Mouse (Mus musculus) heart, embryonic 11.5 days (tissue): ENCODE measurements around the gene Bik. TPM values are rescaled to one million over a fixed set of nuclear protein-coding genes. Genes with fewer than 3 reads are reported as not detected.

Experiments
- ATAC-seq: fragments of 200-750 bp; cut with Nextera tagmentation; replicated peaks from 2 replicates; pipeline ENCODE4 v1.8.0; 2017; ENCODE audit warnings: moderate library complexity; ENCODE audit not compliant: insufficient number of reproducible peaks, low FRiP score, low TSS enrichment
- H3K27ac ChIP-seq: fragments of 300-500 bp; sonication (generic); 2 replicates; pipeline ENCODE4 v1.5.1; 2014; ENCODE audit warnings: mild to moderate bottlenecking, low read depth, low read length
- H3K27me3 ChIP-seq: fragments of 300-500 bp; sonication (generic); 2 replicates; pipeline ENCODE4 v1.6.1; 2014; ENCODE audit warnings: mild to moderate bottlenecking, low read length, mixed read lengths; ENCODE audit not compliant: control insufficient read depth, insufficient read depth
- H3K36me3 ChIP-seq: fragments of 300-500 bp; sonication (generic); 2 replicates; pipeline ENCODE4 v1.6.1; 2014; ENCODE audit warnings: mild to moderate bottlenecking, low read length, moderate library complexity, mixed read lengths; ENCODE audit not compliant: control insufficient read depth, insufficient read depth
- H3K4me1 ChIP-seq: fragments of 300-500 bp; sonication (generic); 2 replicates; pipeline ENCODE4 v1.6.1; 2014; ENCODE audit warnings: low read length; ENCODE audit not compliant: control insufficient read depth, insufficient read depth
- H3K4me2 ChIP-seq: fragments of 300-500 bp; sonication (generic); 2 replicates; pipeline ENCODE4 v1.6.1; 2014; ENCODE audit warnings: mild to moderate bottlenecking, moderate library complexity
- H3K4me3 ChIP-seq: fragments of 300-500 bp; sonication (generic); 2 replicates; pipeline ENCODE4 v1.5.1; 2014; ENCODE audit warnings: low read depth, low read length
- H3K9ac ChIP-seq: fragments of 300-500 bp; sonication (generic); 2 replicates; pipeline ENCODE4 v1.6.1; 2014; ENCODE audit warnings: mild to moderate bottlenecking, low read depth, low read length, moderate library complexity
- H3K9me3 ChIP-seq: fragments of 300-500 bp; sonication (generic); replicated peaks from 2 replicates; pipeline ENCODE4 v1.6.1; 2016; ENCODE audit warnings: low read length; ENCODE audit not compliant: control insufficient read depth
- WGBS: fragments of 180-500 bp; shearing (Covaris S2); extraction: QIAGEN DNeasy Blood & Tissue Kit; methylation state at CpG from one replicate; pipeline ENCODE4 v1.1.7; 2014; ENCODE audit not compliant: insufficient replicate concordance; 5-methylcytosine and 5-hydroxymethylcytosine counted together
- polyA plus RNA-seq: library from polyadenylated mRNA; unstranded; fragments of >200 nt; fragmentation: Nextera tagmentation; extraction: Ambion mirVana; gene quantifications from 2 replicates; pipeline ENCODE4 v1.2.1, GENCODE M21; 2014

The Bik gene
- polyA plus RNA-seq, 1 experiment from 2014 or later = 33.0 TPM

- 59% methylated on average over 20 of the region's 20 CpGs for WGBS
These were observed 37.2 kb upstream of the Bik start for GRCm38 (mm10) chr15:83489471-83489870.

GRCm38 (mm10) chr15:83491891-83492290 lies 34.8 kb upstream of the Bik start:
- WGBS = 50% methylated on average over 5 of the region's 5 CpGs
- no peak for ATAC-seq
- H3K4me3 ChIP-seq = no peak overlapping the region
- H3K27me3 ChIP-seq = no peaks in the 10 kb centered on the region
- H3K9me3 ChIP-seq = no peaks in the 10 kb centered on the region
- H3K27ac ChIP-seq = no peak overlapping the region
- peaks cover 14% of the 10 kb centered on the region for H3K4me1 ChIP-seq
- no peak overlapping the region for H3K4me2 ChIP-seq
- no peak overlapping the region for H3K9ac ChIP-seq
- peaks cover 5% of the 10 kb centered on the region; the same call in 1 of the 2 replicates for H3K36me3 ChIP-seq

More at GRCm38 (mm10) chr15:83489471-83489870, 37.2 kb upstream of the Bik start:
- no peak overlapping the region for H3K4me2 ChIP-seq
- H3K4me1 ChIP-seq = peaks cover 14% of the 10 kb centered on the region
- no peaks in the 10 kb centered on the region for H3K36me3 ChIP-seq
- H3K4me3 ChIP-seq = no peak overlapping the region
- H3K9me3 ChIP-seq = no peaks in the 10 kb centered on the region
- no peak for ATAC-seq
- no peaks in the 10 kb centered on the region for H3K27me3 ChIP-seq
- H3K9ac ChIP-seq = no peak overlapping the region
- no peak overlapping the region for H3K27ac ChIP-seq

DNA sequence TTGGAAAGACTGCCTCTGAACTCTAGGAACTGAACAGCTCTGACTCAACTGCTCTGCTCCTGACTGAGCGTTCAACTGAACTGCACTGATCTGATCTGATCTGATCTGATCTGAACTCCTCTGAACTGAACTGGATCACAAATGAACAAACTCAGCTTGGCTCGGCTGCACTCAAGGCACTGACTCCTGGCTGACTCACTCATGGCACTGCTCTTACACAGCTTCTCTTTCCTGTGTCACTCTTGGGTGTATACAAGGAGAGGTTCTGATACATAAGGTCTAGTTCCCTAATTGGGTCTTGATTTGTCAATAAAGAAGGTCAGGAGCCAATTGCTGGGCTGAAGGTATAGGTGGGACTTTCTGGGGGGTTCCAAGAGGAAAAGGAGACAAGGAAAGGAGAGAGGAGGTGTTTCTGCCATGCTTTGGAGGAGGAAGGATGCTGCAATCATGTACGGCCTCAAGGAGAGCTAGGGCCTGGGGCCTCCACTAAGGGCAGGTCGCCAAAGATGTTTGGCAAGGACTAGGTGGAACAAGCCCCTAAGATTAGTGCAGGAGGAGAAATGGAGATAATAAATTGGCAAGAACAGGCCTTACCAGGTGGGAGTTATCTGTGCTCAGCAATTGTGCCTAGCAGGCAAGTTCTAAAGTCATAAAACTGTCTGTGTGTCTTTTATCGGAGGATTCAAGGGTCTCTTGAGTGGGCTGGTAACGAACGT lies 32.6 kb upstream of the Bik start:
- H3K27me3 ChIP-seq = no peaks in the 10 kb centered on the region
- H3K9ac ChIP-seq = no peak overlapping the region
- no peak overlapping the region for H3K4me2 ChIP-seq
- WGBS = 83% methylated on average over 7 of the region's 7 CpGs
- no peaks in the 10 kb centered on the region for H3K9me3 ChIP-seq
- no peak for ATAC-seq
- H3K4me3 ChIP-seq = no peak overlapping the region
- H3K36me3 ChIP-seq = peaks cover 13% of the 10 kb centered on the region; the same call in 1 of the 2 replicates
- H3K27ac ChIP-seq = no peak overlapping the region
- peaks cover 4% of the 10 kb centered on the region; the same call in 1 of the 2 replicates for H3K4me1 ChIP-seq

DNA sequence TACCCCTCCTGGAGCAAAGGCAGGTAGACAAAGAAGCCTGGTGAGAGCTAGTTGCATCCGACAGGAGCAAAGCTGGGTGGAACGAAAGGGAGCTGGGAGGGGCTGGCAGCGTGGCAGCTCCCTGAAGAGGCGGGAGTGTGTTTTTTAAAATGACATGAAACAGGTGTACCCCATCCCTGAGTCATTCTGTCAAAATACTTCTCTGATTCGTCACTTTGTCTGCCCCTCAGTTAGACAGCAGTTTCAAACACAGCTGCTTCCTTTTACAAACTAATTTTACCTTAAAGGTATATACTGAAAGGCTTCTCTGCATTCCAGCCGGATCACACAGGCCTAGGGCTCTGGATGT lies 32.1 kb upstream of the Bik start:
- 70% methylated on average over 6 of the region's 6 CpGs for WGBS
- no peak overlapping the region for H3K4me3 ChIP-seq
- no peak overlapping the region for H3K9ac ChIP-seq
- H3K27me3 ChIP-seq = no peaks in the 10 kb centered on the region
- peaks cover 15% of the 10 kb centered on the region for H3K36me3 ChIP-seq
- ATAC-seq = no peak
- no peaks in the 10 kb centered on the region for H3K9me3 ChIP-seq
- no peak overlapping the region for H3K4me2 ChIP-seq
- peaks cover under 1% of the 10 kb centered on the region; the same call in 1 of the 2 replicates for H3K4me1 ChIP-seq
- H3K27ac ChIP-seq = no peak overlapping the region

DNA sequence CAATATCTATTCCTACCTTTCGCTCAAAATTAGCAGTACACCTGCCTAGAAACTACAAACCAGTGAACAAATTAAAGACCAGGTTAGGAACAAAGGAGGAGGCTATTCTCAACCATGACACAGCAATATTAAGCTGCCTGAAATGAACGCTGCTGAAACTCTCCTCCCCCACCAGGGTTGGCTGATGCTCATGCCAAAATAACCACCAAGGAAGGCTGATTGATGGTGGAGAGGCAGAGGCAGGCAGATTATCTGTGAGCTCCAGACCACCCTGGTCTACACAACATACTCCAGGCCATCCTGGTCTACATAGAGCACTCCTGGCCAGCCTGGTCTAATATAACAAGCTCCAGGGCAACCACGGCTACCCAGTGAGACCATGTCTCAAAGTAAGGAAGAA lies 31.5 kb upstream of the Bik start:
- Histone ChIP-seq H3K9me3 (no peaks in the 10 kb centered on the region), H3K27me3 (no peaks in the 10 kb centered on the region), H3K4me1 (no peaks in the 10 kb centered on the region), H3K27ac (no peak overlapping the region), H3K4me3 (no peak overlapping the region), H3K36me3 (peaks cover 15% of the 10 kb centered on the region), H3K4me2 (no peak overlapping the region), H3K9ac (no peak overlapping the region)
- ATAC-seq = no peak
- WGBS = 81% methylated on average over 3 of the region's 3 CpGs

- Histone ChIP-seq H3K4me1 (no peaks in the 10 kb centered on the region), H3K4me3 (peak overlapping the region; percentile 19; the same call in 1 of the 2 replicates), H3K4me2 (peak overlapping the region; percentile 52), H3K27ac (no peak overlapping the region), H3K9ac (no peak overlapping the region), H3K27me3 (no peaks in the 10 kb centered on the region), H3K9me3 (no peaks in the 10 kb centered on the region), H3K36me3 (peaks cover 15% of the 10 kb centered on the region)
- WGBS = 44% methylated on average over 22 of the region's 22 CpGs
- ATAC-seq = peak; percentile 56; the same call in 1 of the 2 replicates
These were observed 30.8 kb upstream of the Bik start for GRCm38 (mm10) chr15:83495787-83496367.

DNA sequence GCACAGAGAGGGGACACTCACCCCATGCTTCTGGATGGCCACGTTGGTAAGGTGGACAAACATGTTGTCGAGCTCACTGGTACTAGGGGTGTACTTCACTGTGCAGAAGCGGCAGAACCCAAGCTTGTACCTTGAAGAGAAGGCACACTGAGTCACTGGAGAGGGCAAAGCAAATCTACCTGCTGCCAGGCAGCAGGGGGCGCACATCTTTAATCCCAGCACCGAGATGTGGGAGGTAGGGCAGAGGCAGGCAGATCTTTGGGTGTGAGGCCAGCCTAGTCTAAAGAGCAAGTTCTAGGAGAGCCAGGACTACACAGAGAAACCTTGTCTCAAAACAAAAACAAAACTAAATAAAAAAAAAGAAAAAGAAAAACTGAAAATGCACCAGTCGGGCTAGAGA lies 29.4 kb upstream of the Bik start:
- Histone ChIP-seq H3K36me3 (peaks cover 17% of the 10 kb centered on the region), H3K4me3 (no peak overlapping the region), H3K9me3 (no peaks in the 10 kb centered on the region), H3K9ac (no peak overlapping the region), H3K4me1 (no peaks in the 10 kb centered on the region), H3K4me2 (no peak overlapping the region), H3K27me3 (no peaks in the 10 kb centered on the region), H3K27ac (no peak overlapping the region)
- no peak for ATAC-seq
- 85% methylated on average over 6 of the region's 6 CpGs for WGBS

DNA sequence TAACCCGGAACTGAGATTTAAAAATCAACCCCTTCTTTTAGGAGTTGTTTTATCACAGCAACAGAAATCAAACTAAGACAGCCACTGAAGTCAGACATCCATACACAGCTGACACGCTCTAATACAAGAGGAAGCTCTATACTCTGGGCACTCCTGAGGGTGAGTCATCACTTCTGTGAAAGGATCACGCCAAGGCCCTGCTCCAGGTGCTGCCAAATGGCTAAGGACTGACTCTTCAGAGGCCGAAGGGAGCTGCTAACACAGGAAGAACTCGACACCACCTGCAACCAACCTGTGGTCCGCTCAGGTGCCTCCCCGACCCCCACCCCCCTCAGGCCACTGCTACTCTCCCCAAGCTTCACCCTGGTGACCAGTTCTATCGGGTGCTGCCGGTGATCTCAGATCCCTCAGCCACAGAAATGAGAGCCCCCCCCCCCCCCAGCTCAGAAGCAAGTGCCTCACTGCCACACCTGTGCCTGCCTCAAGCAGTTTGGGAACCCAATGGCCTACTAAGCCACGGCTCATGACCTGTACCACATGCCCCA lies 27.4 kb upstream of the Bik start:
- H3K4me1 ChIP-seq = no peaks in the 10 kb centered on the region
- 87% methylated on average over 10 of the region's 10 CpGs for WGBS
- H3K9ac ChIP-seq = no peak overlapping the region
- H3K27ac ChIP-seq = no peak overlapping the region
- no peaks in the 10 kb centered on the region for H3K9me3 ChIP-seq
- ATAC-seq = no peak
- H3K4me2 ChIP-seq = no peak overlapping the region
- H3K4me3 ChIP-seq = no peak overlapping the region
- H3K36me3 ChIP-seq = peaks cover 17% of the 10 kb centered on the region
- no peaks in the 10 kb centered on the region for H3K27me3 ChIP-seq
